Mouse (Mus musculus): ENCODE data around the gene Asic4.

GRCm38 (mm10) chr1:75460297-75460696 lies 10.1 kb downstream of the Asic4 start:
- no peak for TF ChIP-seq CTCF (IDR thresholded peaks at IDR 0.05; ENCODE audit: borderline replicate concordance, control insufficient read depth, extremely low read depth, insufficient read depth, low read length, poor library complexity)
- TF ChIP-seq POLR2A (IDR thresholded peaks at IDR 0.05; ENCODE audit: control insufficient read depth, extremely low read depth, insufficient read depth, low read length, poor library complexity): no peak

Measured in thymus, adult 2 months (tissue).